Mouse (Mus musculus) left cerebral cortex, postnatal 4 days (tissue): Measurements from ENCODE around the gene Gm49318. TPM values are rescaled to one million over a fixed set of nuclear protein-coding genes. Genes with fewer than 3 reads are reported as not detected.

Source experiments
- DNase-seq: peaks from one replicate; pipeline ENCODE4 v3.0.0-alpha.2; 2022
- intact Hi-C: fragments of 180-260 bp; cut with DNase I; formaldehyde crosslinking; loops from one replicate; pipeline ENCODE4 v1.15.1; 2025
- microRNA-seq: library from miRNA; unstranded; fragments of <30 nt; microRNA quantifications from one replicate; pipeline ENCODE4 v1.2.0, GENCODE M21; 2022
- total RNA-seq, 2 experiments: library from RNA; stranded (reverse); gene quantifications; 2 replicates each; pipeline ENCODE4 v1.2.3; 2021

Gm49318 gene
- total RNA-seq, 2 experiments from 2014 or later, result not detected

DNA sequence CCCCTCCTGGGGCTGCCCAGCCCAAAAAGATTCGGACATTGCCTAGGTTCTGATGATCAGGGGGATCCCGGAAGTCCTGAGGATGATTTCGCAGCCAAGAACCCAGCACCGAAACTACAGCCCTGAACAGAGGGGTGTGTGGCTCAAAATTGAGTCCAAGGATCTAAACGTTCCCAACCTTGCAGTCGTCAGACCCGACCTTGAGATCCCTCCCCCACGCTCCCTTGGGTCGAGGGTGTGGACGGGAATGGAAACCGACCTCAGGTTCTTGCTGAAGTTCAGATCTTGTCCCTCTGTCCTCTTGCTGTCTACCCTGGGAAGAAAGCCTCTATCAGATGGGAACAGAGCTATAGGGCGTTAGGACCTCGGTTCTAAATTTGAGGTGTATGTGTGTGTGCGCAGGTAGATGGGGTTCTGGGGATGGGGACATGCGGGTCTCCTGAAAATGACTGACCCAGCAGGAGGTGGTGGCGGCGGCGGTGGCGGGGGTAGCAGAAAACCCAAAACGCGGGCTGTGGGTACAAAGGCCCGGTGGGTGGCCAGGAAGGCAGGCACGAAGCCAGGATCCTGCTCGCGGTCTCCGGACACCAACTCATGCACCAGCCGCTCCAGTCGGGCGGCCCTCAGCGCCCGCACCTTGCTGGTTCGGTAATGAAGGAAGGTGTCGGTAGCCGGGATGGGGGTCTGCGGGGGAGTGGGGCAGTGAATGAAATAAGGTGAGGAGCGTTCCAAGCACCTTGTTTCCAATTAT, 83.3 kb downstream of the Gm49318 start:
- intact Hi-C loops, result no loop called here
- no peak for DNase-seq

Small RNAs within 50 kb of the gene (microRNA-seq; reads per million reads assigned to microRNA genes)
- gene Mir7084, result 1.2 reads per million

Other genes starting within 250 kb of the Gm49318 start
- not detected for gene Angptl8, start 235.7 kb downstream of the Gm49318 start, total RNA-seq
- 10 to 100 TPM; 28.9 to 29.2 TPM for gene Dock6, start 218.6 kb downstream of the Gm49318 start, total RNA-seq
- gene Rab3d, start 153.1 kb downstream of the Gm49318 start, total RNA-seq, result 10 to 100 TPM; 31.1 to 41.1 TPM
- gene Ccdc159, start 143.8 kb downstream of the Gm49318 start, total RNA-seq, result 10 to 100 TPM; 18.5 to 20.8 TPM
- 10 to 100 TPM; 28.1 to 31.6 TPM for gene Tmem205, start 143.7 kb downstream of the Gm49318 start, total RNA-seq
- gene Plppr2, start 134.2 kb downstream of the Gm49318 start, total RNA-seq, result 100 to 1,000 TPM; 199 to 225 TPM
- gene Swsap1, start 115.5 kb downstream of the Gm49318 start, total RNA-seq, result 10 to 100 TPM; 11.8 to 12.6 TPM
- 1 to 10 TPM; 1.9 to 2.4 TPM for gene Epor, start 107.8 kb downstream of the Gm49318 start, total RNA-seq
- 1 to 10 TPM in 1 of 2 experiments, under 1 TPM in 1; 0.90 to 1.4 TPM for gene Rgl3, start 81.8 kb downstream of the Gm49318 start, total RNA-seq
- 1 to 10 TPM; 6.2 to 6.9 TPM for gene Ccdc151, start 68.6 kb downstream of the Gm49318 start, total RNA-seq
- 10 to 100 TPM; 89.6 to 95.2 TPM for gene Prkcsh, start 68.5 kb downstream of the Gm49318 start, total RNA-seq
- gene Elavl3, start 19.2 kb downstream of the Gm49318 start, total RNA-seq, result 100 to 1,000 TPM; 365 to 366 TPM
- 10 to 100 TPM; 28.6 to 30.1 TPM for gene Zfp653, start 117 bp upstream of the Gm49318 start, total RNA-seq
- 10 to 100 TPM; 43.2 to 44.6 TPM for gene Ecsit, start 14.2 kb upstream of the Gm49318 start, total RNA-seq
- gene Cnn1, start 28.0 kb upstream of the Gm49318 start, total RNA-seq, result under 1 TPM in 1 of 2 experiments, not detected in 1; 0.44 TPM
- gene Elof1, start 45.9 kb upstream of the Gm49318 start, total RNA-seq, result 10 to 100 TPM; 65.7 to 66.6 TPM
- gene Acp5, start 64.5 kb upstream of the Gm49318 start, total RNA-seq, result under 1 TPM; 0.26 to 0.38 TPM
- gene Pigyl, start 85.6 kb upstream of the Gm49318 start, total RNA-seq, result 10 to 100 TPM; 37.4 to 38.1 TPM
- under 1 TPM; 0.78 to 0.83 TPM for gene Zfp872, start 116.8 kb upstream of the Gm49318 start, total RNA-seq
- gene Zfp809, start 154.5 kb upstream of the Gm49318 start, total RNA-seq, result 10 to 100 TPM; 12.8 to 13.7 TPM
- 1 to 10 TPM; 5.0 to 6.2 TPM for gene Zfp599, start 188.6 kb upstream of the Gm49318 start, total RNA-seq
- 10 to 100 TPM; 24.3 to 24.6 TPM for gene Zfp810, start 236.4 kb upstream of the Gm49318 start, total RNA-seq